Mouse (Mus musculus): ENCODE measurements at regions not wholly inside any gene's neighbourhood (a gene's known extent, or its start where the extent isn't known, plus 50 kb on each side); places are given as distances from the start of the nearest gene placed in this dataset.

- Histone ChIP-seq H3K4me3 (ENCODE audit: low read depth, low read length) (no peak overlapping the region), H3K9me3 (replicated peaks; ENCODE audit: control insufficient read depth, low read length) (no peaks in the 10 kb centered on the region), H3K27ac (ENCODE audit: low read length) (no peak overlapping the region), H3K9ac (ENCODE audit: low read depth, low read length) (no peak overlapping the region), H3K27me3 (ENCODE audit: control insufficient read depth, insufficient read depth, low read depth, low read length) (no peaks in the 10 kb centered on the region), H3K36me3 (ENCODE audit: control insufficient read depth, insufficient read depth) (no peaks in the 10 kb centered on the region), H3K4me1 (ENCODE audit: control insufficient read depth, low read depth, low read length) (no peaks in the 10 kb centered on the region), H3K4me2 (ENCODE audit: low read depth, low read length) (no peak overlapping the region)
- ATAC-seq (ENCODE audit: low read depth): no peak
- 50% methylated on average over 3 of the region's 3 CpGs for WGBS (ENCODE audit: insufficient replicate concordance)
Observed at GRCm38 (mm10) chr1:137833535-137833934, 342.0 kb downstream of the Ptprc start.

- Histone ChIP-seq H3K4me2 (ENCODE audit: low read depth, low read length) (no peak overlapping the region), H3K9ac (ENCODE audit: low read depth, low read length) (no peak overlapping the region), H3K4me1 (ENCODE audit: control insufficient read depth, low read depth, low read length) (no peaks in the 10 kb centered on the region), H3K4me3 (ENCODE audit: low read depth, low read length) (no peak overlapping the region), H3K27me3 (ENCODE audit: control insufficient read depth, insufficient read depth, low read depth, low read length) (no peaks in the 10 kb centered on the region), H3K27ac (ENCODE audit: low read length) (no peak overlapping the region), H3K36me3 (ENCODE audit: control insufficient read depth, insufficient read depth) (no peaks in the 10 kb centered on the region), H3K9me3 (replicated peaks; ENCODE audit: control insufficient read depth, low read length) (no peaks in the 10 kb centered on the region)
- WGBS (ENCODE audit: insufficient replicate concordance): 28% methylated on average over 4 of the region's 4 CpGs
- ATAC-seq (ENCODE audit: low read depth): no peak
Observed at GRCm38 (mm10) chr1:137831284-137831683, 344.2 kb downstream of the Ptprc start.

GRCm38 (mm10) chr1:137827379-137827778, 348.1 kb downstream of the Ptprc start:
- H3K4me2 ChIP-seq (ENCODE audit: low read depth, low read length): no peak overlapping the region
- no peaks in the 10 kb centered on the region for H3K9me3 ChIP-seq (replicated peaks; ENCODE audit: control insufficient read depth, low read length)
- WGBS (ENCODE audit: insufficient replicate concordance): 72% methylated on average over 4 of the region's 4 CpGs
- no peaks in the 10 kb centered on the region for H3K36me3 ChIP-seq (ENCODE audit: control insufficient read depth, insufficient read depth)
- no peak for ATAC-seq (ENCODE audit: low read depth)
- H3K27me3 ChIP-seq (ENCODE audit: control insufficient read depth, insufficient read depth, low read depth, low read length): no peaks in the 10 kb centered on the region
- H3K9ac ChIP-seq (ENCODE audit: low read depth, low read length): no peak overlapping the region
- H3K27ac ChIP-seq (ENCODE audit: low read length): no peak overlapping the region
- H3K4me1 ChIP-seq (ENCODE audit: control insufficient read depth, low read depth, low read length): no peaks in the 10 kb centered on the region
- no peak overlapping the region for H3K4me3 ChIP-seq (ENCODE audit: low read depth, low read length)

- H3K27ac ChIP-seq (ENCODE audit: low read length): no peak overlapping the region
- WGBS (ENCODE audit: insufficient replicate concordance): 61% methylated on average over 4 of the region's 4 CpGs
- no peaks in the 10 kb centered on the region for H3K27me3 ChIP-seq (ENCODE audit: control insufficient read depth, insufficient read depth, low read depth, low read length)
- H3K4me2 ChIP-seq (ENCODE audit: low read depth, low read length): no peak overlapping the region
- H3K9ac ChIP-seq (ENCODE audit: low read depth, low read length): no peak overlapping the region
- H3K4me3 ChIP-seq (ENCODE audit: low read depth, low read length): no peak overlapping the region
- ATAC-seq (ENCODE audit: low read depth): no peak
- H3K9me3 ChIP-seq (replicated peaks; ENCODE audit: control insufficient read depth, low read length): no peaks in the 10 kb centered on the region
- H3K36me3 ChIP-seq (ENCODE audit: control insufficient read depth, insufficient read depth): no peaks in the 10 kb centered on the region
- no peaks in the 10 kb centered on the region for H3K4me1 ChIP-seq (ENCODE audit: control insufficient read depth, low read depth, low read length)
Observed at GRCm38 (mm10) chr1:137815401-137815888, 360.1 kb downstream of the Ptprc start.

- ATAC-seq (ENCODE audit: low read depth): no peak
- H3K4me1 ChIP-seq (ENCODE audit: control insufficient read depth, low read depth, low read length): no peaks in the 10 kb centered on the region
- no peaks in the 10 kb centered on the region for H3K27me3 ChIP-seq (ENCODE audit: control insufficient read depth, insufficient read depth, low read depth, low read length)
- H3K4me2 ChIP-seq (ENCODE audit: low read depth, low read length): no peak overlapping the region
- H3K9ac ChIP-seq (ENCODE audit: low read depth, low read length): no peak overlapping the region
- no peaks in the 10 kb centered on the region for H3K36me3 ChIP-seq (ENCODE audit: control insufficient read depth, insufficient read depth)
- no peak overlapping the region for H3K27ac ChIP-seq (ENCODE audit: low read length)
- WGBS (ENCODE audit: insufficient replicate concordance): 57% methylated on average over 2 of the region's 2 CpGs
- H3K4me3 ChIP-seq (ENCODE audit: low read depth, low read length): no peak overlapping the region
- no peaks in the 10 kb centered on the region for H3K9me3 ChIP-seq (replicated peaks; ENCODE audit: control insufficient read depth, low read length)
Observed at GRCm38 (mm10) chr1:137814556-137814955, 361.0 kb downstream of the Ptprc start.

- H3K4me1 ChIP-seq (ENCODE audit: control insufficient read depth, low read depth, low read length): no peaks in the 10 kb centered on the region
- no peaks in the 10 kb centered on the region for H3K27me3 ChIP-seq (ENCODE audit: control insufficient read depth, insufficient read depth, low read depth, low read length)
- WGBS (ENCODE audit: insufficient replicate concordance): 50% methylated on average over 1 of the region's 1 CpGs
- H3K4me2 ChIP-seq (ENCODE audit: low read depth, low read length): no peak overlapping the region
- H3K9me3 ChIP-seq (replicated peaks; ENCODE audit: control insufficient read depth, low read length): no peaks in the 10 kb centered on the region
- no peak overlapping the region for H3K4me3 ChIP-seq (ENCODE audit: low read depth, low read length)
- ATAC-seq (ENCODE audit: low read depth): no peak
- no peaks in the 10 kb centered on the region for H3K36me3 ChIP-seq (ENCODE audit: control insufficient read depth, insufficient read depth)
- H3K27ac ChIP-seq (ENCODE audit: low read length): no peak overlapping the region
- H3K9ac ChIP-seq (ENCODE audit: low read depth, low read length): no peak overlapping the region
Observed at GRCm38 (mm10) chr1:137813716-137814115, 361.8 kb downstream of the Ptprc start.

GRCm38 (mm10) chr1:137811981-137812380, 363.5 kb downstream of the Ptprc start:
- no peaks in the 10 kb centered on the region for H3K36me3 ChIP-seq (ENCODE audit: control insufficient read depth, insufficient read depth)
- no peak overlapping the region for H3K4me3 ChIP-seq (ENCODE audit: low read depth, low read length)
- 62% methylated on average over 4 of the region's 4 CpGs for WGBS (ENCODE audit: insufficient replicate concordance)
- H3K4me1 ChIP-seq (ENCODE audit: control insufficient read depth, low read depth, low read length): no peaks in the 10 kb centered on the region
- no peaks in the 10 kb centered on the region for H3K27me3 ChIP-seq (ENCODE audit: control insufficient read depth, insufficient read depth, low read depth, low read length)
- no peak overlapping the region for H3K27ac ChIP-seq (ENCODE audit: low read length)
- H3K9ac ChIP-seq (ENCODE audit: low read depth, low read length): no peak overlapping the region
- ATAC-seq (ENCODE audit: low read depth): no peak
- H3K4me2 ChIP-seq (ENCODE audit: low read depth, low read length): no peak overlapping the region
- H3K9me3 ChIP-seq (replicated peaks; ENCODE audit: control insufficient read depth, low read length): no peaks in the 10 kb centered on the region

- H3K4me2 ChIP-seq (ENCODE audit: low read depth, low read length): peak overlapping the region; percentile 34
- 9% methylated on average over 8 of the region's 8 CpGs for WGBS (ENCODE audit: insufficient replicate concordance)
- peak overlapping the region; percentile 11; the same call in 1 of the 2 replicates for H3K4me3 ChIP-seq (ENCODE audit: low read depth, low read length)
- H3K4me1 ChIP-seq (ENCODE audit: control insufficient read depth, low read depth, low read length): no peaks in the 10 kb centered on the region
- H3K9me3 ChIP-seq (replicated peaks; ENCODE audit: control insufficient read depth, low read length): no peaks in the 10 kb centered on the region
- no peaks in the 10 kb centered on the region for H3K27me3 ChIP-seq (ENCODE audit: control insufficient read depth, insufficient read depth, low read depth, low read length)
- no peak overlapping the region for H3K9ac ChIP-seq (ENCODE audit: low read depth, low read length)
- H3K36me3 ChIP-seq (ENCODE audit: control insufficient read depth, insufficient read depth): no peaks in the 10 kb centered on the region
- ATAC-seq (ENCODE audit: low read depth): peak; percentile 27
- 0 out of 2 replicates have a peak overlapping the region, but pooled peaks have one; percentile 33 for H3K27ac ChIP-seq (ENCODE audit: low read length)
Observed at GRCm38 (mm10) chr1:137806742-137807141, 368.8 kb downstream of the Ptprc start.

- H3K4me3 ChIP-seq (ENCODE audit: low read depth, low read length): no peak overlapping the region
- no peaks in the 10 kb centered on the region for H3K9me3 ChIP-seq (replicated peaks; ENCODE audit: control insufficient read depth, low read length)
- no peak overlapping the region for H3K9ac ChIP-seq (ENCODE audit: low read depth, low read length)
- peak overlapping the region; percentile 34 for H3K4me2 ChIP-seq (ENCODE audit: low read depth, low read length)
- 0 out of 2 replicates have a peak overlapping the region, but pooled peaks have one; percentile 33 for H3K27ac ChIP-seq (ENCODE audit: low read length)
- H3K36me3 ChIP-seq (ENCODE audit: control insufficient read depth, insufficient read depth): no peaks in the 10 kb centered on the region
- H3K27me3 ChIP-seq (ENCODE audit: control insufficient read depth, insufficient read depth, low read depth, low read length): no peaks in the 10 kb centered on the region
- 31% methylated on average over 8 of the region's 8 CpGs for WGBS (ENCODE audit: insufficient replicate concordance)
- no peak for ATAC-seq (ENCODE audit: low read depth)
- H3K4me1 ChIP-seq (ENCODE audit: control insufficient read depth, low read depth, low read length): no peaks in the 10 kb centered on the region
Observed at GRCm38 (mm10) chr1:137806252-137806651, 369.3 kb downstream of the Ptprc start.

Measured in liver, embryonic 16.5 days (tissue).